Mouse (Mus musculus): Measurements from ENCODE around the gene Cfl1. TPM values are rescaled to one million over a fixed set of nuclear protein-coding genes. Genes with fewer than 3 reads are reported as not detected.

The Cfl1 gene
- polyA plus RNA-seq (2014; fragmentation: Nextera tagmentation; extraction: Ambion mirVana): 3,817 and 3,867 TPM in 2 replicates

DNA sequence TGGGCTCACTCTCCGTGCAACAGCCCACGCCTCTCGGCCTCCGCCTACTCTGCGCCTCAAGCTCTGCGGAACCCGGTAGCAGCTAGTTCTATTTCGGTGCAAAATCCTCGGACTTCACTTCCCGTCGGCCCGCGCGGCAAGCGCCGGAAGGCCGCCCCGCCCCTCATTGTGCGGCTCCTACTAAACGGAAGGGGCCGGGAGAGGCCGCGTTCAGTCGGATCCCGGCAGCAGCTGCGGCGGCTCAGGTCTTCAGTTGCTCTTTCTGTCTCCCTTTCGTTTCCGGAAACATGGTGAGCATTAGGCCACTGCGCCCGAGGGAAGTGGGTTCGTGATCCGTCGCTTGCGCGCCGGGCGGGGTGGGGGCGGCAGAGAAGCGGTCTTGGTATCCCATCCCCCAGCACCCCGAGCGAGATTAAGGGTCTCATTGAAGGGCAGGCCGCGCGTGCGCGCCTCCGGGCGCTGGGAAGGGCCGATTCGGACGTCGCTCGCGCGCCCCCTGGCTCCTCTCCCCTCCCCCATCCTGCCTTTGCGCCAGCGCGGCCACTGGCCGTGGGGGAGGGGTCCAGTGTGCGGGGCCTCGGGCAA is at the start of gene Cfl1:
TSS of gene Cfl1 (plus strand) at position 143 of the 585 bp plus-strand sequence.
- Histone ChIP-seq H3K9ac (ENCODE audit: low read length) (peak within 1 kb of the TSS; percentile 90), H3K27ac (ENCODE audit: low read depth, low read length) (peak within 1 kb of the TSS; percentile 98), H3K4me1 (ENCODE audit: control insufficient read depth, insufficient read depth, low read length) (peaks cover 21% of the 10 kb centered on the region), H3K4me2 (ENCODE audit: low read depth) (peak within 1 kb of the TSS; percentile 89), H3K4me3 (ENCODE audit: low read depth, low read length) (peak within 1 kb of the TSS; percentile 87), H3K27me3 (ENCODE audit: control insufficient read depth, insufficient read depth, low read length) (no peaks in the 10 kb centered on the region), H3K9me3 (ENCODE audit: control insufficient read depth, low read length) (no peaks in the 10 kb centered on the region), H3K36me3 (ENCODE audit: control insufficient read depth, insufficient read depth, low read length) (peaks cover 14% of the 10 kb centered on the region)
- peak; percentile 97 for DNase-seq (ENCODE audit: low spot score)
- peak; percentile 68 for ATAC-seq (ENCODE audit: insufficient read depth, low FRiP score, low TSS enrichment)
- whole genome bisulfite sequencing: under 1% methylated on average over 57 of the region's 62 CpGs

DNA sequence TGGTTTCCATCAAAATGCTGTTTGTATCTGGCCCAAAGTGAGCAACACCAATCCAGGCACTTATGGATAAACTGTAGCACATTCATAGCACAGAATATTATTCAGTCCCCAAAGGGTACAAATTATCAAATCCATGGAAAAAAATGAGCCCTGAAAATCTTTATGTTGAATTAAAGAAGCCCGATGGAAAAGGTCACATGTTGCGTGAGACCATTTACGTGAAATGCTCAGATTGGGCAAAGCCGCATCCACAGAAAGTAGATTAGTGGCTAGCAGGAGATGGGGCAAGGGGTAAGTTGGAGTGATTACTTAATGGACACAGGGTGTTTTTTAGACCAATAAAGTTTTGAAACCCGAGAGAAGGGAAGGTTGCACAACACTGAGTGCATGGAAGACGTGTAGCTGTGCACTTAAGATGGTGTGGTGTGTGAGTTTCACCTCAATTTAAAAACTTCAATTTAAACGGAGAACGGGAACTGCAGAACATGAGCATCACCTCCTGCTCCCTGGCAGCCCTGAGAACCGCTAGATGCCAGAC is 45.8 kb upstream of the Cfl1 start:
- DNase-seq (ENCODE audit: low spot score) (no peak), ATAC-seq (ENCODE audit: insufficient read depth, low FRiP score, low TSS enrichment) (no peak)
- H3K4me2 ChIP-seq (ENCODE audit: low read depth): no peak overlapping the region
- H3K4me1 ChIP-seq (ENCODE audit: control insufficient read depth, insufficient read depth, low read length): peaks cover 8% of the 10 kb centered on the region
- H3K9me3 ChIP-seq (ENCODE audit: control insufficient read depth, low read length): no peaks in the 10 kb centered on the region
- peaks cover 29% of the 10 kb centered on the region for H3K27me3 ChIP-seq (ENCODE audit: control insufficient read depth, insufficient read depth, low read length)
- H3K4me3 ChIP-seq (ENCODE audit: low read depth, low read length): no peak overlapping the region
- WGBS: 70% methylated on average over 9 of the region's 9 CpGs
- H3K27ac ChIP-seq (ENCODE audit: low read depth, low read length): no peak overlapping the region
- H3K9ac ChIP-seq (ENCODE audit: low read length): no peak overlapping the region
- H3K36me3 ChIP-seq (ENCODE audit: control insufficient read depth, insufficient read depth, low read length): no peaks in the 10 kb centered on the region

DNA sequence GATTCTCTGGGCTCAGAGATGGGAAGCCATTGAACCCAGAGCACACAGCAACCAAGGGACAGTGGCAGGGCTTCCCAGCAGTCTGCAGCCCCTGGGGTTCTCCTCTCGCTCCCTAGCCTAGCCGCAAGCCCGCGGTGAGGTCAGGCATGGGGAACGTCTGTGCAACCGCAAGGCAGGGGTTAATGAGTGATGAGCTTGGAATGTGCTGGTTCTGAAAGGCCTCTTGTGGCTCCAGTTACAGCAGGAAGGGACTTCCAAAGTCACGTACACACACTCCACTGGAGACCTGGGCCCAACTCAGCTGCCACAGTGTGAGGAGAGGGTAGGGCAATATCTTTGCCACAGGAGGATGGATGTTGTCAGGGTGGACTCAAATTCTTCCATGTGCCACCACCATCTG is 45.3 kb upstream of the Cfl1 start:
- DNase-seq (ENCODE audit: low spot score) (no peak), ATAC-seq (ENCODE audit: insufficient read depth, low FRiP score, low TSS enrichment) (no peak)
- no peaks in the 10 kb centered on the region for H3K9me3 ChIP-seq (ENCODE audit: control insufficient read depth, low read length)
- no peak overlapping the region for H3K9ac ChIP-seq (ENCODE audit: low read length)
- H3K27me3 ChIP-seq (ENCODE audit: control insufficient read depth, insufficient read depth, low read length): peaks cover 32% of the 10 kb centered on the region
- no peak overlapping the region for H3K4me3 ChIP-seq (ENCODE audit: low read depth, low read length)
- H3K4me2 ChIP-seq (ENCODE audit: low read depth): no peak overlapping the region
- 34% methylated on average over 7 of the region's 7 CpGs for WGBS
- peaks cover 8% of the 10 kb centered on the region for H3K4me1 ChIP-seq (ENCODE audit: control insufficient read depth, insufficient read depth, low read length)
- H3K36me3 ChIP-seq (ENCODE audit: control insufficient read depth, insufficient read depth, low read length): no peaks in the 10 kb centered on the region
- H3K27ac ChIP-seq (ENCODE audit: low read depth, low read length): no peak overlapping the region

DNA sequence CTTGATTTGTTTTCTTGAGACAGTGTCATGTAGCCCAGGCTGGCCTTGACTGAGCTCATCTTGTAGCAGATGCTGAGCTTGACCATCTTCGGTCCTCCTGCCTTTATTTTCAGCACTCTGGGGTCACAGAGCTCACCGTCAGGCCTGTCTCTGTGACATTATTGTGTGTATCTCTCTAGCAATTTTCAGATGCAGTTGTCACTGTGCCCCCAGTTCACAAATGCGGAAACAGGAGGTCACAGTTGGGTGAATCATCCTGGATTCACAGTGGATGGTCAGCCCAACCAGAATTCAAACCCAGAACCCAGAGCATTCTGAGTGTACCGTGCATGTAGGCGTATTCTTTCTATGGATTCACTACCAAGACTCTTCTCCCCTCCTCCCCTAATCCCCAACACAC is 44.5 kb upstream of the Cfl1 start:
- H3K36me3 ChIP-seq (ENCODE audit: control insufficient read depth, insufficient read depth, low read length): no peaks in the 10 kb centered on the region
- 92% methylated on average over 5 of the region's 5 CpGs for WGBS
- peaks cover 34% of the 10 kb centered on the region for H3K27me3 ChIP-seq (ENCODE audit: control insufficient read depth, insufficient read depth, low read length)
- no peak overlapping the region for H3K27ac ChIP-seq (ENCODE audit: low read depth, low read length)
- H3K9ac ChIP-seq (ENCODE audit: low read length): no peak overlapping the region
- H3K4me1 ChIP-seq (ENCODE audit: control insufficient read depth, insufficient read depth, low read length): peaks cover 8% of the 10 kb centered on the region
- H3K4me2 ChIP-seq (ENCODE audit: low read depth): no peak overlapping the region
- no peak overlapping the region for H3K4me3 ChIP-seq (ENCODE audit: low read depth, low read length)
- no peak for DNase-seq (ENCODE audit: low spot score)
- H3K9me3 ChIP-seq (ENCODE audit: control insufficient read depth, low read length): no peaks in the 10 kb centered on the region
- no peak for ATAC-seq (ENCODE audit: insufficient read depth, low FRiP score, low TSS enrichment)

DNA sequence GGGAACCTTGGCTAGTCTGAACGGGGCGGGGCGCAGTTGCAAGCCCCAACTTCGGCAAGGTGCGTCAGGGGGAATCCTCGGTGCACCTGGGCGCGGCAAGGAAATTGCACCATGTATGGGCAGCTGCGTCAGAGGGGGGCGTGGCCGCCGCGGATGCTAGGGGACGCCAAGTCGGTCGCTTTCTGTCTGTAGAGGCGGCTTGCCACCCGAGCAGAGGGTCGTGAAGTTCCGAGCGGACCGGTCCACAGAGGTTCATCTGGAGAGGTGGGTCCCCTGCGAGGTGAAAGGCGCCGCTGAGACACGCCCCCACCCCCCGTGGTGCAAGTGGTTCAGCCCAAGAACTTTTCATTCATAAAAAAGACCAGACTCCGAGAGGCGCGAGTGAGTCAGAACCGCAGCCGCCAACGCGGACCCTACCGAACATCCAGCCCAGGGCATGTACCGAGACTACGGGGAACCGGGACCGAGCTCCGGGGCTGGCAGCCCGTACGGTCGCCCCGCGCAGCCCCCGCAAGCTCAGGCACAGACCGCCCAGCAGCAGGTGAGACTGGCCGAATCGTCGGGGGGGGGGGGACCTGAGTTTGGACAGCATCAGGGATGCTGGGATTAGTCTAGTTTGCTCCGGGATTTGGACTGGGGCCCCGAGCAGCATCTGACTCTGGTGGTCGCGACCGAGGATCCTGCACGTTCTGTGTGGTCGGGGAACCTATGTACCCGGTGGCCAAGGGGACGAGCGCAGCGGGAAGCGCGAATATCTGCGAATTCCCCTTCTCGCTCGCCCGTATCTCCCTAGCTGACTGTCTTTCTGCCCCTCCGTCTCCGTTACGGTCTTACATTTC is 42.5 kb upstream of the Cfl1 start, which contains the start of gene Fosl1:
TSS of gene Fosl1 (plus strand) at position 33 of the 839 bp plus-strand sequence.
- Histone ChIP-seq H3K4me1 (ENCODE audit: control insufficient read depth, insufficient read depth, low read length) (peaks cover 8% of the 10 kb centered on the region), H3K27ac (ENCODE audit: low read depth, low read length) (no peak within 1 kb of the TSS), H3K4me2 (ENCODE audit: low read depth) (peak within 1 kb of the TSS; percentile 90), H3K4me3 (ENCODE audit: low read depth, low read length) (peak within 1 kb of the TSS; percentile 47), H3K9ac (ENCODE audit: low read length) (peak within 1 kb of the TSS; percentile 39; the same call in 1 of the 2 replicates), H3K27me3 (ENCODE audit: control insufficient read depth, insufficient read depth, low read length) (peaks cover 34% of the 10 kb centered on the region), H3K36me3 (ENCODE audit: control insufficient read depth, insufficient read depth, low read length) (no peaks in the 10 kb centered on the region), H3K9me3 (ENCODE audit: control insufficient read depth, low read length) (no peaks in the 10 kb centered on the region)
- peak; percentile 66 for DNase-seq (ENCODE audit: low spot score)
- ATAC-seq (ENCODE audit: insufficient read depth, low FRiP score, low TSS enrichment): no peak
- WGBS: under 1% methylated on average over 70 of the region's 70 CpGs

DNA sequence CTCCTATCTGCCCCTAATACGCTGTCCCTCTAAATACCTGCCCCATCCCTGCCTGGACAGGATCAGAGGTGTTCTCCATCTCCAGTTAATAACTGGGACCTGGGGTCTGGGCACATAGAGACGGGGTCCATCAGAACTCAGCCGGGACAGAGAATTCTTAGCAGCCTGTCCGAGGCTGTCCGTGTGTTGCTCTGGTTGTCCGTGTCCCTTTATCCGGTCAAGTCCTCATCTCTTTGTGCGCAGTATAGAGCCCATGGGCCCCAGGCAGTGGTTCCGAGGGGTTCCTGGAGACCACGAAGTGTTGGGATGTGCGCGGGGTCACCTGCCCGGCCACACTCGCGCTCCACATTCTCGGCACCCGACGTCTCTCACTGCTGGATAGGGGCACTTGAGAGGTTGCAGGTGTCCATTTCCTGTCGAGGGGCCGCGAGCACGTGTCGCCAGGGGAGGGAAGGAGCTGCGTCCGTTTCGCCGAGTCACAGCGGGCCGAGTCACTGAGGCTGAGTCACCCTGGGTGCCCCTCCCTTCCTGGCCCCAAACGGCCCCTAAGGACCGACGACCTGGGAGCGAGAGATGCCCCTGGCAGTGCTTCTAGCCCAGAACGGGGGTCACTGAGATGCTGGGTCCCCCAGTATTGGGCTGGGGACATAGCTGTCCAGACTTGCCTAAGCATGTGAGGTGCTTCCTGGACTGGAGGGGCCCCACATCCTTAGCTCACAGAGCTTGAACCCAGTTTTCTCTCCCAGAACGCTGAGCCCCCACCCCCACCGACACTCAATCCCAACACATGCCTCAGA is 41.7 kb upstream of the Cfl1 start:
- DNase-seq (ENCODE audit: low spot score): peak; percentile 18

DNA sequence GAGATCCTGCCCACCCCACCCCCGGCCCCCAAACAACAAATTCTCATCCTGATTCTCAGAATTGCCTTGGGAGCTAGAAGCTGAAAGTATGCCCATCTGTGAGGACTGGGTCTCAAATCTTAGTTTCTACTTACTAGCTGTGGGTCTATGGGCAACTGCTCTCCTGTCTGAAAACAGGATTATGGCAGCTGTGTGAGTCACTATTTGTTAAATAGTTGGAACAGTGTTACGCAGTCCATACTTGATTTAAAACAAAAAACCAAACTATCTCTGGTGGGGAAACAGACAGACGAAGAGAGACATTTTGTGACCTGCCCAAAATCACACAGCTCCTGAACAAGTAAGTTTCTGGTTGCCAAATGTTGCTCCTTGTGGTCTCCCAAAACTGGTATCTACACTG is 40.6 kb upstream of the Cfl1 start:
- H3K4me2 ChIP-seq (ENCODE audit: low read depth): no peak overlapping the region
- no peaks in the 10 kb centered on the region for H3K36me3 ChIP-seq (ENCODE audit: control insufficient read depth, insufficient read depth, low read length)
- 89% methylated on average over 3 of the region's 3 CpGs for WGBS
- H3K27me3 ChIP-seq (ENCODE audit: control insufficient read depth, insufficient read depth, low read length): peaks cover 34% of the 10 kb centered on the region
- H3K4me1 ChIP-seq (ENCODE audit: control insufficient read depth, insufficient read depth, low read length): peaks cover 8% of the 10 kb centered on the region
- H3K9me3 ChIP-seq (ENCODE audit: control insufficient read depth, low read length): no peaks in the 10 kb centered on the region
- H3K4me3 ChIP-seq (ENCODE audit: low read depth, low read length): no peak overlapping the region
- DNase-seq (ENCODE audit: low spot score) (no peak), ATAC-seq (ENCODE audit: insufficient read depth, low FRiP score, low TSS enrichment) (no peak)
- no peak overlapping the region for H3K9ac ChIP-seq (ENCODE audit: low read length)
- H3K27ac ChIP-seq (ENCODE audit: low read depth, low read length): no peak overlapping the region

More for the DNA sequence above, 41.7 kb upstream of the Cfl1 start:
- Histone ChIP-seq H3K9ac (ENCODE audit: low read length) (no peak overlapping the region), H3K4me1 (ENCODE audit: control insufficient read depth, insufficient read depth, low read length) (peaks cover 8% of the 10 kb centered on the region), H3K27ac (ENCODE audit: low read depth, low read length) (no peak overlapping the region), H3K9me3 (ENCODE audit: control insufficient read depth, low read length) (no peaks in the 10 kb centered on the region), H3K27me3 (ENCODE audit: control insufficient read depth, insufficient read depth, low read length) (peaks cover 34% of the 10 kb centered on the region), H3K4me3 (ENCODE audit: low read depth, low read length) (peak overlapping the region; percentile 47), H3K4me2 (ENCODE audit: low read depth) (peak overlapping the region; percentile 90), H3K36me3 (ENCODE audit: control insufficient read depth, insufficient read depth, low read length) (no peaks in the 10 kb centered on the region)
- ATAC-seq (ENCODE audit: insufficient read depth, low FRiP score, low TSS enrichment): no peak
- WGBS: 6% methylated on average over 36 of the region's 36 CpGs

DNA sequence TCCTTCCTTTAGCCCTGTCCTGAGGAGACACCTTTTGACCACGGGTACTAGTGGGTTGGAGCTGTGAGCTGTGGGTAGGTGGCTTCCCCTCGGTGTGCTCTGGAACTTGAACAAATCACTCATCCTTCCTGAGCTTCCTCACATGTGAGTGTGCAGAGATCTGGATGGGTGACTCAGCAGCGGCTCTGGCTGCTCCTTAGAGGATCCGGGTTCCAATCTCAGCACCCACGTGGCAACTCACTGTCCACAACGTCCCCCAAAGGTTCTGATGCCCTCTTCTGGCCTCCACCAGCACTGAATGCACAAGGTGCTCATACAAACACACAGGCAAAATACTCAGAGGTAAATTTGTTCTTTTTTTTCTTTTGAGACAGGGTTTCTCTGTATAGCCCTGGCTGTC is 38.5 kb upstream of the Cfl1 start:
- Histone ChIP-seq H3K9me3 (ENCODE audit: control insufficient read depth, low read length) (no peaks in the 10 kb centered on the region), H3K9ac (ENCODE audit: low read length) (no peak overlapping the region), H3K4me2 (ENCODE audit: low read depth) (no peak overlapping the region), H3K4me3 (ENCODE audit: low read depth, low read length) (no peak overlapping the region), H3K27ac (ENCODE audit: low read depth, low read length) (no peak overlapping the region), H3K4me1 (ENCODE audit: control insufficient read depth, insufficient read depth, low read length) (peaks cover 19% of the 10 kb centered on the region), H3K27me3 (ENCODE audit: control insufficient read depth, insufficient read depth, low read length) (peaks cover 29% of the 10 kb centered on the region), H3K36me3 (ENCODE audit: control insufficient read depth, insufficient read depth, low read length) (no peaks in the 10 kb centered on the region)
- ATAC-seq (ENCODE audit: insufficient read depth, low FRiP score, low TSS enrichment): no peak
- no peak for DNase-seq (ENCODE audit: low spot score)
- 73% methylated on average over 6 of the region's 6 CpGs for WGBS

Data from neural tube, embryonic 11.5 days (tissue).